12 mouse cellular contexts compared by ENCODE assay signal in genomic region chr13:97760532-97760931, GRCm38 (mm10). TPM values are rescaled to one million over a fixed set of nuclear protein-coding genes. Genes with fewer than 3 reads are reported as not detected.
DNase-seq lines count a peak whose midpoint lies in the region; TF ChIP-seq lines count a peak whose summit lies in the region.
"Had no signal": no experiment of that assay in that cellular context is flagged by ENCODE, and none has a peak within 500 bp of the region (broad histone marks: within the 10 kb centered on the region; RNA-seq: fewer than 3 reads in every experiment).

Gene Gm10260, minus strand, starts transcription at chr13:97760632.

- no peak within 1 kb of the TSS for H3K4me3 ChIP-seq in layer of hippocampus, adult 2 months
- no peak within 1 kb of the TSS for H3K4me3 ChIP-seq in megakaryocyte, embryonic 14.5 days (replicated peaks)
- H3K4me3 ChIP-seq: liver, embryonic 12.5 days; neural tube, embryonic 15.5 days had no signal

- intact Hi-C loops in heart, postnatal 14 days (cut with DNase I), result no loop called here

- no peak for DNase-seq in layer of hippocampus, adult 2 months (ENCODE audit: low spot score in 2 of 2)
- DNase-seq in layer of hippocampus, adult 11-12 months (ENCODE audit: low spot score), result no peak
- DNase-seq in adrenal gland, postnatal 25 days, result no peak
- DNase-seq in heart, postnatal 14 days, result no peak
- no peak for DNase-seq in right cerebral cortex, postnatal 36 days (ENCODE audit: low spot score in 2 of 2)
- no peak for DNase-seq in kidney, postnatal 25 days
- DNase-seq in cerebellum, postnatal 36 days, result no peak
- DNase-seq: kidney, adult 8-10 months; thymus, postnatal 36 days had no signal

- H3K27ac ChIP-seq in layer of hippocampus, adult 2 months, result no peak within 1 kb of the TSS
- H3K27ac ChIP-seq: liver, embryonic 12.5 days; neural tube, embryonic 15.5 days had no signal

- peaks cover 17% of the 10 kb centered on the region for H3K9me3 ChIP-seq in megakaryocyte, embryonic 14.5 days
- H3K9me3 ChIP-seq: liver, embryonic 12.5 days; neural tube, embryonic 15.5 days had no signal

- H3K4me1 ChIP-seq in megakaryocyte, embryonic 14.5 days, result no peaks in the 10 kb centered on the region

- H3K36me3 ChIP-seq in megakaryocyte, embryonic 14.5 days (replicated peaks; ENCODE audit: low read length), result no peaks in the 10 kb centered on the region
- H3K36me3 ChIP-seq: liver, embryonic 12.5 days; neural tube, embryonic 15.5 days had no signal

- H3K27me3 ChIP-seq in megakaryocyte, embryonic 14.5 days (replicated peaks), result no peaks in the 10 kb centered on the region
- H3K27me3 ChIP-seq: liver, embryonic 12.5 days; neural tube, embryonic 15.5 days had no signal

- TF ChIP-seq CTCF in layer of hippocampus, adult 2 months (conservative IDR thresholded peaks at IDR 0.05), result no peak

RNA-seq across cellular contexts. Expression of gene Gm10260, which starts in this region (rescaled TPM):
- total RNA-seq in layer of hippocampus, adult 2 months (2021), result 10 to 100 TPM; 82.3 to 86.7 TPM
- 197 and 259 TPM in 2 replicates for total RNA-seq in adrenal gland, postnatal 25 days (2021)
- 100 to 1,000 TPM; 102 to 115 TPM for total RNA-seq in heart, postnatal 14 days (2021)
- 316 and 1,157 TPM in 2 replicates for polyA plus RNA-seq in megakaryocyte, embryonic 14.5 days (2012; ENCODE audit: insufficient read depth, low replicate concordance)
